Mouse (Mus musculus) heart, adult 2 months (tissue): Measurements from ENCODE around the gene AI597479.

Experiments used
- CTCF ChIP-seq: fragments of 200-600 bp; IDR thresholded peaks from 2 replicates; pipeline ENCODE4 v1.8.1; 2022; ENCODE audit warnings: antibody characterized with exemption, mild to moderate bottlenecking, moderate library complexity
- EP300 ChIP-seq: fragments of 200-500 bp; IDR thresholded peaks from 2 replicates; pipeline ENCODE4 v1.6.1; 2011; ENCODE audit warnings: low read depth, low read length, control low read depth; ENCODE audit not compliant: insufficient read depth
- POLR2A ChIP-seq: fragments of 200-500 bp; IDR thresholded peaks from 2 replicates; pipeline ENCODE4 v1.6.1; 2011; ENCODE audit warnings: mild to moderate bottlenecking, low read depth, low read length, control low read depth; ENCODE audit not compliant: insufficient read depth

GRCm38 (mm10) chr1:43141555-43141961, 43.0 kb downstream of the AI597479 start:
- TF ChIP-seq POLR2A (peak; percentile 53), CTCF (no peak), EP300 (no peak)
